Mouse (Mus musculus) thymus, postnatal 10 days (tissue): ENCODE data around the gene Sipa1l1.

ENCODE experiments used
- DNase-seq, 2 experiments: peaks; one replicate each; pipeline ENCODE4 v3.0.0; 2021; ENCODE audit warnings: low spot score in 2 of 2

The Sipa1l1 gene

GRCm38 (mm10) chr12:82382932-82383331, 213.8 kb downstream of the Sipa1l1 start:
- DNase-seq = no peak

GRCm38 (mm10) chr12:82384719-82385118, 215.6 kb downstream of the Sipa1l1 start:
- no peak for DNase-seq

DNA sequence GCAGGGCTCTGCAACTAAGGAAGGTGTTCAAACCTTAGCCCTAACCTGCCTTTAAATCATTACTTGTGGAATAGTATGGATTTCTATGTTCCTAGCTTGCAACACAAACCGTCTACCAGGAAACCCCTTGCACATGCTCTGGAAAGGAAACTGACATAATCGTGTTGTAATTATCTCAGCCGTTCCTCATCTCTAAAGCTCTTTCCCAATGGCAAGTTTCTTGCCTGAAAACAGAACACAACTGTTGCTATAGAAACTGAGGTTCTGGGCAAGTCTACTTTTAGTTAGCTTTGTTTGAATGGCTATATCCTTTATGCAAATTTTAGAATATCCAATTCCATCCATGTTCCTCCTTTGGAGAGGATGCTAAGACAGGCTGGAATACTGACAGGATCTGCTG, 217.9 kb downstream of the Sipa1l1 start:
- no peak for DNase-seq

GRCm38 (mm10) chr12:82387647-82388046, 218.5 kb downstream of the Sipa1l1 start:
- no peak for DNase-seq

GRCm38 (mm10) chr12:82388144-82388543, 219.0 kb downstream of the Sipa1l1 start:
- no peak for DNase-seq

GRCm38 (mm10) chr12:82394118-82394861, 225.2 kb downstream of the Sipa1l1 start:
- no peak for DNase-seq

- no peak for DNase-seq
Observed at GRCm38 (mm10) chr12:82395194-82395593, 226.1 kb downstream of the Sipa1l1 start.

GRCm38 (mm10) chr12:82397193-82397592, 228.1 kb downstream of the Sipa1l1 start:
- DNase-seq = no peak

- DNase-seq = no peak
Observed at GRCm38 (mm10) chr12:82397751-82398150, 228.6 kb downstream of the Sipa1l1 start.

DNA sequence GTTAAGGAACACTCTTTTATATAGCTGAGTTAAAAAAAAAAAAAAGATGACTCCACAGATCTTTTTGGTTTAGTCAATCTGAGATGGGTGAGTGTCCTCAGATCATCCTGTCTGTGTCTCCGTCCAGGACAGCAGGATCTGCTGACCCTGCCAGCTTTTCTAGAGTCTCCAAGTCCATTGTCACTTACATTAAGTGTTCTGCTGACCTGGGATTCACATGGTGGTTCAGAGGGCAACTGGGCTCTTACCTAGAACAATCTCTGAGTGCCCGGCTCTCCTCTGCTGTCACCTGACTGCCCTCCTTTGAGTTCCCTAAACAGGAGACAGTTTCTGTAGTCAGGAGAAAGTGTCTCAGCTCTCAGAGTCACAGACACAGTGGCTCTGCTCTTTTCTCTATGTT, 229.8 kb downstream of the Sipa1l1 start:
- no peak for DNase-seq

DNA sequence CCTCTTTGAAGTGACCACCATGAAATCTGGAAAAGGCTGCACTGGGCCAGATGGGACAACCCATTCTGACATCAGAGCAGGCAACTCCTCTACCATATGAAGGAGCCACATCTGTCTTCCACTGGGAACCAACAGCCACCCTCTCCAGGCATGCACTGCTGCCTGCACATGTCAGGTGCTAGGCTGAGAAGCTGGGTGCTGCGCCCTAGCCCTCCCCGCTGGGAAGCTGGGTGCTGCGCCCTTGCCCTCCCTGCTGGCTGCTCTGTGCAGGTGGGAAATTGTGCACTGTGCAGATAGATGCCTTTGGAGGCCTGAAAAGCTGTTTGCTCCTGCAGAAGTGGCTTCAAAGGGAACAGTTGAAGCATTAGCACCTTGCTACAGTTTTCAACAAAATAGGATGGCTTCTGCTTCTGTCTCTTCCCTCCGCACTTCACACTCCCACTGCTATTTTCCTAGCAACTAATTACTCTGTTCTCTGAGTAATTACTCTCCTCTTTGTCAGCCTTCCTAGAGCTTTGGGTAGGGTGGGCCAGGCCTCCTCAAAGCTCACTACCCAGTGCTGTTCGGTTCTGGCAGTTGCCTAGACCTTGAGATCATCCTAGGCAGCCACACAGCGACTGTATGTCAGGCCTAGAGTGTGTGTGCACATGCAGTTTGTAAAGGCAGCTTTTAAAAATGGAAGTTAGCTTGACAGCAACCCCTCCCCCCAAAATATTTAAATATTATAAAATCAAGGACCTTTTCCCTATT, 231.0 kb downstream of the Sipa1l1 start:
- no peak for DNase-seq

GRCm38 (mm10) chr12:82400783-82401182, 231.7 kb downstream of the Sipa1l1 start:
- DNase-seq = no peak

GRCm38 (mm10) chr12:82401440-82401839, 232.3 kb downstream of the Sipa1l1 start:
- no peak for DNase-seq

DNA sequence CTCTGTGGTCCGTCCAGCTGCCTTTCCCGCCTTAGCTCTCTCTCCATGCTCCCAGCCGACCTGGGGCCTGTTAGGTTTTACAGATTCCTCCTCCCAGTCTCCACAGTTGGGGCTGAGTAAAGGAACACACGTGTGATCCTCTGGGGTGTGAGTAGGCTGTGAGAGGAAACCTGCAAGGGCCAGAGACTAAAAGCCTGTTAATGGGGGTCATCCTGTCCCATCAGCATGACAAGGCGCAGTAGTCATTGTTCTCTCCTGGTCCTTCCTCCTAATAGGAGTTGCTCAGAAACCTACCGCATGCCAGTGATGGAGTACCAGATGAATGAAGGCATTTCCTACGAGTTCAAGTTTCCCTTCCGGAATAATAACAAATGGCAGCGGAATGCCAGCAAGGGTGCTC, 233.5 kb downstream of the Sipa1l1 start:
- DNase-seq = no peak

DNA sequence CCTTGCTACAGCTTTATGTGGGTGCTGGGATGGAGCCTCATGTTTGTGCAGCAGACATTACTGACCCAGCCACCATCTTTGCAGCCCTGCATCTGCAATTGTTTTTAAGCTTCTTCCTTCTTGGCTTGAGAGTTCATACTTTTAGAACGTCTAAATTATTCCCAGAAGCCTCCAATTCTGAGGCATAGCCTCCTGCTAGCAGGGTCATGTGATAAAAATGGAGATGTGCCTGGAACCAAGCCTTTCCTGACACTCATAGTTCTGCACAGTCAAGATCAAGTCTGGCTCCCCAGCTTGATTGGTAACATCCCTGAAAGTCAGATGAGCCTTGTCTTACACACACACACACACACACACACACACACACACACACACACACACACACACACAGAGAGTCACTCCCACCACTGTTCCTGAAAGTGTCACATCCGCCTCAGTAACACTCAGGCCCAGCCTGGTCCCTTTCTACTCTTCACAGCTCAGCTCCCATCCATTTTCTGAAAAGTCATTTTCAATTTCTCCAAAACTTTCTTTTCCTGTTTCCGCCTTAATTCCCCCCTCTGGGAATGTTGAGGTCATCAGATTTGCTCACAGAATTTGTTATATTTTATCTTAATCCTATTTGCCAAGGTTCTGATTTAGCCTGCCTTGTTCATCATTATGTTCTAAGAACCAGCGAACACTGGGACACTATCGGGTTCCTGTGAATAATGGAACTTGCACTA, 238.6 kb downstream of the Sipa1l1 start:
- no peak for DNase-seq

GRCm38 (mm10) chr12:82408486-82408885, 239.4 kb downstream of the Sipa1l1 start:
- no peak for DNase-seq

DNA sequence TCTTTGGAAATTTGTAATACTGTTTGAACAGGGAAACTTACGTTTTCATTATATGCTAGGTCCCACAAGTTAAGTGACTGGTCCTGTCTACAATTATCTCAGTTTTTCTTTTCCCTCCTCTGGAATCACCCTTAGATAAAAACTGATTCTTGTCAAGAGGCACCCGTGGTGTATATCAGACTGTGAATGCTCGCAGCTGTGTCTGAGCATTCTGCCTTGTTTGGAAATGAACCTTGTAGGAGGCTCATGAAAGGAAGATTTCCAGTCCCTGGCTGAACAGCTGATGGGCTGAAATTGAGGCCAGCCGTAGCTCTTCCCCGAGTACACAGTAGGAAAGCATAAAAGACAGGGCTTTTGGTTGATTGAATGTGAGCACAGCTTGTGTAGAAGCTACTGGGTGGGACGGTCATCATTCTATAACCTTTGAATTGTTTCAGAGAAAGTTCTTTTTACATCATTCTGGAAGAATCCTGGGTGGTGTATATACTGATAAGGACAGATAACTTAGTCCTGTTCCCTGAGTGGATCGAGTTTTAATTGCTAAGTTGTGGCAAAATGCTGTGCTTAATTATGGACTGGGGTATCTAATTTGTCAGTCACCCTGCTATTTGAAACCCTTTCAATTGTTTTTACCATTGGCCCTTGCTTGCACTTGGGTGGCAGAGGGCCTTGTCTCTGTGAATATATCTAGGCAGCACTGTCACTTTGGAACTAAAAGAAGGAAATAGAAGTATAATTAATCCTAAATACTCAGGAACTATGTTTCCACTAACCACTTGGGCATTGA, 240.8 kb downstream of the Sipa1l1 start:
- DNase-seq = no peak

DNA sequence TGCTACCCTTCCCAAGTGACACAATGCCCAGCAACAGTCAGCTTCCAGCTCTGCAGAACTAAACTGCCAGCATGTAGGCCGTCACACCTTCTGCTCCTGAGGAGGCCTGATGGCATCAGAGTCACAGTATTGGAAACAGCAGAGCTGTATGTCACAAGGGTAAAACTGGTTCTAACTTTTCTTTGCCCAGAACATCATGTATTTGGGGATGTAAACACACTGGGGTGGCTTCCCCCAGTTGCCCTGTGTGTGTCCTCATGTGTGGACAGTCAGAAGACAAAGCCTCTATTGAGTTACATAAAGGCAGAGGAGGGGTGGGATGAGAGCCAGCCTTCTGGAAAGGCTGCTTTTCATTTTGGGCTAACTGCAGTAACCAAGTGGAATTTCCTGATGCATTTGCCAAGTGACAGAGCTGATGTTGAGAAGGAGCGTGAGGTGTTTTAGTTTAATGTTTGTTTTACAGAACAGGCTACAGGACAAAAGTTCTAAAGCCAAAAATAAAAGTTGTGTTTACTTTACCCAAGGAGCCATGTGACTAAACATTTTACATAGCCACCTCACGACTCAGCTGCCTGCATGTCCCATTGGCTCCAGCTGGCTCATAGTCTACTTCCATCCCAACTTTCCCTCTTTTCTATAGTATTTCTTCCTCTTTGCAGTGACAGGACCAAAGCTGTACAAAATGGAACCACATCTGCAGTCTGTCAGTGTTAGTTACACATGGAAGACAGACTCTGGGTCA, 243.3 kb downstream of the Sipa1l1 start:
- DNase-seq = no peak

DNA sequence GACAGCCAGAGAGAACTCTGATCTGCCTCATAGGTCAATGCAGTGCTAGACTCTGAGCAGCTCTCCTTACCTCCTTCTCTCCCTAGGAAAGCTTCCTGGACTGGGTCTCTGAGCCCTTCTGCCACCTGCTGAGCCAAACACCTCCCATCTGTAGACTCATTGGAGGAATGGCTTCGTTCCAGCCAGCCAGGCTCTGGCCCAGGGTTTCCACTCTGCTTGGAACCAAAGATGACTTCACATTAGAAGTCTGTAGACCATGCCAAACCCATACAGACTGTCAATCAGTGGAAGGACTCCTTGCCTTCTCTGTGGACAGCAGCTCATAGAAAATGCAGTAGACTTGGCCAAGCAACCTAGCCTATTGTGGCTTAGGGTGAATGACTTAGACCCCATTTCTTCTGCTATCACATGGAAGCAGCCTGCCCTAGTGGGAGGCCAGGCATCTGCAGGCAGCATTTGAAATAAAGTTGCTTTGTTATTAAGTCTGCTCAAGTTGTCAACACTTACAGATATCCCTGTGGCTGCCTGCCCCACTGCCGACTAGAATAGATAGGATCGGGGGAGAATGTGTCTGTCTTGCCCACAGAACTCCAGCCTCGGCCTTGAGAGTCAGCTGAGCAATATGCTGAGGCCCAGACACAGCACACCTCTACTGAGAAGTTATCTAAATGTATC, 246.7 kb downstream of the Sipa1l1 start:
- DNase-seq = no peak

DNA sequence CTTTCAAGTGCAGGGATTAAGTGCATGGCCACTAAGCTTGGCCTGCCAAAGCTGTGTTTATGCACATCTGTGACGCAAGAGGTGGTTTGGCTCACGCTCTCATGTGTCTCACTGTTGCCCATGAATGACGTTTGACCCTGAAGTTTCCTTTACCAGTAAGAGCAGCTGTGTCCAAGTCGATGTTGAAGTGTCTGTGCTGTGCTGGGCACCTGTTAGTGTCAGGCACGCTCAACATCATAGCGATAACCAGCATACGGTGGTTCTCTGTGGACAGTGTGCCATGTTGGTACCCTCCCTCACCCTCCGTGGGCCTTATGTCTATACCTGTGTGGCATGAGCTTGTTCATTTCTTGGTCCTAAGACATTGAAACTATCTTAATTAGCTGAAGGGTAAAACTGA, 249.9 kb downstream of the Sipa1l1 start:
- DNase-seq = no peak

DNA sequence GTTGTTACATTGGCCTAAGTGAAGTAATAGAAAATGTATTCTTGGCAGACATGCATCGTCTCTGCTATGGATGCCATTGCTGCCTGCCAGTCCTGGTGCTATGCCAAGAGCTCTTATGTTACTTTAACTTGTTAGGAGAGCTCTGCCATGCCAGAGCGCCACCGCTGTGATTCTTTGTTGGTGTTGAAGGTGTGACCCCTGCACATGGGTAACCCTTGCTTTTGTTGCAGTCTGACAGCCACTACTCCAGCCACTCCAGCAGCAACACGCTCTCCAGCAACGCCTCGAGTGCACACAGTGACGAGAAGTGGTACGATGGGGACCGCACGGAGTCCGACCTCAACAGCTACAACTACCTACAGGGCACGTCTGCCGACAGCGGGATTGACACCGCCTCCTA, 255.7 kb downstream of the Sipa1l1 start:
- DNase-seq = no peak
